Mouse (Mus musculus): ENCODE measurements around the gene Hspbp1.

Gene Hspbp1

DNA sequence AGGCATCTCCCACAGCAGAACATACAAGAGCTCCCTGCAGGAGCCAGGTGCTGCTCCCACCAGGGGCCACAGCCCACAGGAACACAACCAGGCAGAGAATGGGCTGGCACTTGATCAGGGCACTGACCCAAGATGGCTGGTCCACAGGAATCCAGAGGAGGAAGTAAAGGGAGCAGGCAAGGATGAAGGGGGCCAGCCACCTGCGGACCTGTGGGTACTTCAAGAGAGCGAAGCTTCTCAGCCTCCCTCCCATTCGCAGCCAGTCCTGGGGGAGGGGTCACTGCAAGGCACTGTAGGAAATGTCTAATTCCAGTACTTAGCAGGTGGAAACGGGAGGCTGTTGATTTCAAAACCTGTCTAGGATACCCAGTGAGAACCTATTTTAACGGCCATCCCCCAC lies 55.3 kb downstream of the Hspbp1 start:
- DNase-seq, result no peak

DNA sequence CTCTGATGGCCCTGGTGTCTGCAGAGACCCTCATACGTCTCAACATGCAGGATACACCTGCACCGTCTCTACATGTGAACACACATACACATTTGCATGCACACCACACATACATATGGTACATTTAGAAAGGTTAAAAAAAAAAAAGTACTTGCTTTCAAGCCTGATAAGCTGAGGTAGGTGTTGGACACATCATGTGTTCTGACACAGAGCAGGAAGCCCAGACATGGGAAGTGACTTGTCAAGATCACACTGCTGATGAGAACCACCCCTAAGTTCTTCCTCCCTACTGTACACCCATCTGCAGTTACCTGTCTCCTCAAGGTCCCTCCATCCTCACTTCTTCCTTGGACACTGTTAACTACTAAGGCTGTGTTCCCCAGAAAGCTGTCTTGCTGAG lies 58.9 kb downstream of the Hspbp1 start:
- no peak for DNase-seq

DNA sequence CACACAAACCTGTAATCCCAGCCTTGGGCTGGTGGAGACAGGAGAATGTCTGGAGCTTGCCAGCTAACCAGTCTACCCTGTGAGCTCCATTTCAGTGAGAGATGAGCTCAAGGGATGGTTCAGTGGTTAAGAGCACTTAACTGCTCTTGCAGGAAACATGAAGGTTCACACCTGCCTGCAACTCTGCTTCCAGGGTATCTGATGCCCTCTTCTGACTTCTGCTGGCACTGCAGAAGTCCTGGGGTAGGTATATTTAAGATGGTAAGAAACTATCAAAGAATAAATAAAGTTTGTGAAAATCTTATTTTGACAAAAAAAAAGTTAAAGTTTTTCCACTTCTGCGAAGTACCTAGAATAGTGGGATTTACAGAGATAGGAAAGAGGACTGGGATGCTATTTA lies 60.5 kb downstream of the Hspbp1 start:
- no peak for DNase-seq

DNA sequence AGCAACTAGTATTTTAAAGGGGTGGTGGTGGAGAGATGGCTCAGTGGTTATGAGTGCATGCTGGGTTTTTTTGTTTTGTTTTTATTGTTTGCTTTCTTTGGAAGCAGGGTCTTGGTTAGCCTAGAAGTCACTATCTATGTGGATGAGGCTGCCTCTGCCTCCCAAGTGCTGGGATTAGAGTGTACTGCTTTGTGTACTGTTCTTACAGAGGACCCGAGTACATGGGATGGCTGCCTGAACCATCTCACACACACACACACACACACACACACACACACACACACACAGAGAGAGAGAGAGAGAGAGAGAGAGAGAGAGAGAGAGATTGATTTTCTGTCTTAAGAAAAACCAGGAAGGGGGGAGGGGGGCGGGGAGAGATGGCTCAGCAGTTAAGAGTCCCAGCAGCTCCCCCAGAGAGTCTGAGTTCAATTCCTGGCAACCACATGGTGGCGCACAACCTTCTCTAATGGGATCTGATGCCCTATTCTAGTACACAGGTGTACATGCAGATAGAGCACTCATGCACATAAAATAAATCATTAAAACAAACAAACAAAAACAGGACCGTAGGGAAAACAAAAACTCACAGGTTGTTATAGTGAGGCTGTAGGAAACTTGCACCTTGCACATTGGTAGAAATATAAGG lies 61.2 kb downstream of the Hspbp1 start:
- peak; percentile 69 to 72 for DNase-seq

DNA sequence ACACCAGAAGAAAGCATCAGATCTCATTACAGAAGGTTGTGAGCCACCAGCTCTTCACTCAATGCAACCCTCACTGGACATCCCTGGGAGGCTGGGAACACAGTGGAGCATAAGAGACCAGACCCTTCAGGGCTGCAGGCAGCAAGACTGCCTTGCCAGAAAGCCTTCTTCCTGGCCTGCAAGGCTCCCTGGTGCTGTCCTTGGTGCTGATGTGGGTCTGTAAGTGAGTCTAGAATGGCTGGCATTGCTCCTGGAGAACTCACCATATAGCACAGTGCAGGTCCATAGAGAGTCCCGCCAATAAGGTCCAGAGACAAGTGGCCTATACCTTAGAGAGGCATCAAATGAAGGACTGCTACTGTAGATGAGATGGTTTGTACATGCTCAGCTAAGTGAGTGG lies 64.9 kb downstream of the Hspbp1 start:
- peak; percentile 87 to 88 for DNase-seq

DNA sequence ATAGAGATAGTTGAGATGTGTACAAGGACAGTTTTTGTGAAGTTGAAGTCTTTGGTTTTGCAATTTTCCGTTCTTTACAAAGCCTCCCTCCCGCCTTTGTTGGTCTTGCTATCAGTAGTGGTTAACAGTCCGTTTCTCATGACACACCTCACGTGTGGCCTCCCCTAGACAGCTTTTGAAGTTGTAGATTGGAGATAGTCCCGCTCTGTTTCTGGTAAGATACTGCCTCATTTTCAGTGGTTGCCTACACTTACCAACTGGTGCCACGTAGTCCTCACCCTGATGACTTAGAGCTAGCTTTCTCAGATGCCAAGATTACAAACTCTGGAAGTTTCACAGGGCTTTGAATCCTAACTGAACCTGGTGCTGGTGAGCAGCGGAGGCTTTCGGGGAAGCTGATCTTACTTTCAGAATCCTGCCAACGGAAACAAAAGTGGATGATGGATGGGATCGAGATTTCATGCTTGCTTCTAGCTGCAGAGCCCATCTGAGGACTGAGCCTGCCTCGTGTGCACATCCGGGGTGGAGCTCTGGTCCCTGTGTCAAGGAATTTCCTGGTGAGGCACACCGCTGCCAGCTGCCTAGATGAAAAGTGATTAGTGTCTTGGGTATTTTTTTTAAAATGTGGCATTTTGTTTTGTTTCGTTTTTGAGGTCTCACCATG lies 71.0 kb downstream of the Hspbp1 start:
- DNase-seq, result no peak

DNA sequence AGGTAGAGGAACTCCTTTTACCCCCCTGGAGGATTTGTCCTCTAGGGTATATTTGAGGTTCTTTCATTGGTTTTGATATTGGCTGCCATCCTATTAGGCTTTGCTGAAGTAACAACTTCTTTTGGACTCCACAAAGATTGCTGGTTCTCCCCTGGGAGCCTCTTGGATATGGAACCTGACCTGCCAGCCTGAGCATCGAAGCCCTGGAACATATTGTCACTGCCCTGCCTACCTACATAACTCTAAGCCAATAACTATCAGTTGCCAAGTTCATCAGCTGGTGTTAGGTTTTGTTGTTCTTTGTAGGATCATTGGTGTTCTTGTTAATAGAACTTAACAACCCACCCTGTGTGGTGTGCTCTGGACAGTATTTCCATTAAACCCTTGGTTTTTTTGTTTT lies 71.9 kb downstream of the Hspbp1 start:
- DNase-seq, result no peak

DNA sequence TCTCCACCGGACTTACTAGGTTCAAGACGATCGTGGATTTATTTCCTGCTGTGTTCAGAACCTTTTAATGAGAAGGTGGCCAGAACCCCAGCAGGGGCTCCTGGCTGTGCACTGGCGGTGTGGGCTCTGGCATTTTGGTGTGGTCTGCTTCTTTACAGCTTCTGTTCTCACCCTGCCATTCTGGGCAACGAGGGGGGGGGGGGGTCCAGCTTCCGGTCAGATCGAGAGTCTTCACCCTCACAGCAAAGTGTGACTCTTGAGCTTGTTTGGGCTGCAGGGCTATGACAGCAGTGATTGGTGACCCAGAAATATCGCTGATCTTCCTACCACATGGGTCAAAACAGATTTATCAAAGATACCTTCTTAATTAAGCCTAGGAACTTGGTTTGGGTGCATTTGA lies 72.5 kb downstream of the Hspbp1 start:
- DNase-seq, result no peak

DNA sequence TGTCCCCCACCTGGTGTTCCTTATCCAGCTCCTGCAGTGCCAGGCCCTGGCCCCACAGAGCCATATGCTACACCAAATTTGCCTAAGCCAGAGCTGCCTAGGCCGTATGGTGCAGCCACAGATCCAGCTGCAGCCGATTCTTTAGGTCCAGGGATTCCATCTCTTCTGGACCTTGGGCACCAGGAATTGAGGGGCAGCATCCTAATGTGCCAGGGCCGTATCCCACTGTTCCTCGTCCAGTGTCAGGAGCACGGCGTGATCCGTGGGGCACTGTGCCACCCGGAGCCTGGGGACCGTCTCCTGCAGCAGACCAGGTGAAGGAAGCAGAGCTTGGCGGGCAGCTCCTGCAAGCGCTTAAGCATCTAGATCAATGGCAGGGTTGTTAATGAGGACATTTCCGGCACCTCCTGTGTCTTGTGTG lies 72.9 kb downstream of the Hspbp1 start:
- DNase-seq, result no peak

DNA sequence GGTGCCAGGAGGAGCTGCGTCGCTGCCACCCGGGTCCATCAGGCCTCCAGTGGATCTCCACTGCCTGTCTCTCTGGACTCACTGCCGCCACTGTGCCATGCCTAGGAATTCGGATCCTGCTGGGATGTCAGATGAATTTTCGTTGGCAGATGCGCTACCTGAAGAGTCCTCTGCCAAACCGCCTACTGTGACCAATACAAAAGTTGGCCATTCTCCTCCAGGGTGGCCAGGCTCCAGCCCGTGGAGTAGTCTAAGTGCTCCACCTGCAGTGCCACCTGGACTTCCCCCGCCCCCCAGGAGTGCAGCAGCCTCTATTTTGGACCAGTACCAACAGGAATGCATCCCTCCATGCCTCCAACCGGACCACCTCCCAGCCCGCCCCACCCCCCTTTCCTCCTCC lies 73.4 kb downstream of the Hspbp1 start:
- no peak for DNase-seq

All from kidney, postnatal 4 days (tissue).